Mouse (Mus musculus) Patski (cell line): ENCODE results near the gene Prkcd. TPM values are rescaled to one million over a fixed set of nuclear protein-coding genes. Genes with fewer than 3 reads are reported as not detected.

ENCODE experiments used
- ATAC-seq: fragments of 100-300 bp; one replicate; pipeline ENCODE4 v1.8.0; 2021
- CTCF ChIA-PET: fragments of 350-600 bp; sonication (Branson Sonifier 250); formaldehyde crosslinking; loops from one replicate; lab custom pipeline; 2022; ENCODE audit warnings: inconsistent platforms; lab: Charles Lee
- POLR2A ChIA-PET: fragments of 350-600 bp; sonication (Branson Sonifier 250); formaldehyde crosslinking; loops from one replicate; lab custom pipeline; 2022; ENCODE audit warnings: antibody characterized with exemption, inconsistent platforms; lab: Charles Lee
- DNase-seq: peaks from one replicate; pipeline ENCODE4 v3.0.0-alpha.2; 2011; ENCODE audit warnings: low read depth, low spot score
- H3K27me3 ChIP-seq: fragments of 371-371 bp; one replicate; pipeline ENCODE4 v1.5.1; 2021
- CTCF ChIP-seq: fragments of 100-300 bp; IDR thresholded peaks from one replicate; pipeline ENCODE4 v1.5.1; 2021
- in situ Hi-C: fragments of 300-500 bp; cut with MboI; formaldehyde crosslinking; loops from 3 replicates; pipeline ENCODE4 v1.11.1; 2018; ENCODE audit warnings: low pct_unique_long_range_greater_than_20kb, mixed read lengths
- polyA plus RNA-seq: library from polyadenylated mRNA; unstranded; gene quantifications from one replicate; pipeline ENCODE4 v1.2.3, GENCODE M21; 2021

The Prkcd gene
- polyA plus RNA-seq, 1 experiment from 2014 or later = 68.7 TPM

- H3K27me3 ChIP-seq = no peaks in the 10 kb centered on the region
- CTCF ChIA-PET = interaction anchor here (1.1 to 2.1 kb wide), 10 partner anchors 10 to 63 kb away, joined by 4 to 12 read pairs (median 5); no protein-coding TSS in a partner anchor
- TF ChIP-seq CTCF = no peak
- peak; percentile 40 for ATAC-seq
- DNase-seq = no peak
- POLR2A ChIA-PET = no interaction called here
- in situ Hi-C loops = no loop called here
Measured at GRCm38 (mm10) chr14:30612523-30612922, 13.5 kb downstream of the Prkcd start.

- CTCF ChIA-PET = interaction anchor here (0.9 kb wide), 1 partner anchor 8 kb away, joined by 3 read pairs; no protein-coding TSS in a partner anchor
- DNase-seq (no peak), ATAC-seq (no peak)
- in situ Hi-C loops = no loop called here
- POLR2A ChIA-PET = no interaction called here
- H3K27me3 ChIP-seq = no peaks in the 10 kb centered on the region
- TF ChIP-seq CTCF = no peak
Measured at GRCm38 (mm10) chr14:30610940-30611339, 15.1 kb downstream of the Prkcd start.

- CTCF ChIA-PET = interaction anchor here (0.9 kb wide), 1 partner anchor 9 kb away, joined by 3 read pairs; no protein-coding TSS in a partner anchor
Measured at GRCm38 (mm10) chr14:30610304-30610703, 15.7 kb downstream of the Prkcd start.

GRCm38 (mm10) chr14:30609499-30609898 is 16.5 kb downstream of the Prkcd start:
- TF ChIP-seq CTCF = no peak
- CTCF ChIA-PET = no interaction called here
- in situ Hi-C loops = no loop called here
- no peaks in the 10 kb centered on the region for H3K27me3 ChIP-seq
- POLR2A ChIA-PET = no interaction called here
- DNase-seq (no peak), ATAC-seq (no peak)

More at GRCm38 (mm10) chr14:30610304-30610703, 15.7 kb downstream of the Prkcd start:
- no peak for TF ChIP-seq CTCF
- DNase-seq (no peak), ATAC-seq (no peak)
- POLR2A ChIA-PET = no interaction called here
- in situ Hi-C loops = no loop called here
- no peaks in the 10 kb centered on the region for H3K27me3 ChIP-seq

- ChIA-PET CTCF (no interaction called here), POLR2A (no interaction called here)
- no peak for TF ChIP-seq CTCF
- no peaks in the 10 kb centered on the region for H3K27me3 ChIP-seq
- in situ Hi-C loops = no loop called here
- ATAC-seq (no peak), DNase-seq (no peak)
Measured at GRCm38 (mm10) chr14:30608176-30608575, 17.8 kb downstream of the Prkcd start.

- DNase-seq = no peak
- H3K27me3 ChIP-seq = no peaks in the 10 kb centered on the region
- ChIA-PET CTCF (no interaction called here), POLR2A (no interaction called here)
- no peak for ATAC-seq
- TF ChIP-seq CTCF = no peak
- in situ Hi-C loops = no loop called here
Measured at GRCm38 (mm10) chr14:30607696-30608095, 18.3 kb downstream of the Prkcd start.

GRCm38 (mm10) chr14:30606817-30607216 is 19.2 kb downstream of the Prkcd start:
- DNase-seq = no peak
- no peaks in the 10 kb centered on the region for H3K27me3 ChIP-seq
- ATAC-seq = no peak
- in situ Hi-C loops = no loop called here
- POLR2A ChIA-PET = interaction anchor here (0.6 kb wide), 1 partner anchor 151 kb away, joined by 3 read pairs; no protein-coding TSS in a partner anchor
- TF ChIP-seq CTCF = no peak
- CTCF ChIA-PET = no interaction called here

GRCm38 (mm10) chr14:30597142-30597541 is 28.9 kb downstream of the Prkcd start:
- H3K27me3 ChIP-seq = no peaks in the 10 kb centered on the region
- DNase-seq = no peak
- ChIA-PET POLR2A (interaction anchor here (0.6 kb wide), 1 partner anchor 58 kb away, joined by 3 read pairs; no protein-coding TSS in a partner anchor), CTCF (interaction anchor here (1.2 to 2.0 kb wide), 3 partner anchors 15 to 71 kb away, joined by 3 to 7 read pairs (median 5); no protein-coding TSS in a partner anchor)
- no peak for TF ChIP-seq CTCF
- in situ Hi-C loops = no loop called here
- no peak for ATAC-seq

GRCm38 (mm10) chr14:30596407-30596806 is 29.6 kb downstream of the Prkcd start:
- no peak for TF ChIP-seq CTCF
- DNase-seq (no peak), ATAC-seq (no peak)
- ChIA-PET CTCF (interaction anchor here (1.3 to 2.0 kb wide), 3 partner anchors 16 to 72 kb away, joined by 4 to 7 read pairs (median 5); no protein-coding TSS in a partner anchor), POLR2A (no interaction called here)
- in situ Hi-C loops = no loop called here
- no peaks in the 10 kb centered on the region for H3K27me3 ChIP-seq

GRCm38 (mm10) chr14:30595576-30596313 is 30.3 kb downstream of the Prkcd start:
- DNase-seq (no peak), ATAC-seq (no peak)
- in situ Hi-C loops = no loop called here
- ChIA-PET POLR2A (no interaction called here), CTCF (interaction anchor here (1.3 to 2.4 kb wide), 3 partner anchors 17 to 21 kb away, joined by 4 to 12 read pairs (median 7); no protein-coding TSS in a partner anchor)
- H3K27me3 ChIP-seq = no peaks in the 10 kb centered on the region
- TF ChIP-seq CTCF = no peak
